Mouse (Mus musculus) 3T3-L1 (cell line): ENCODE measurements around the gene Sh3d19.

Experiments used
- DNase-seq: peaks from one replicate; pipeline ENCODE4 v3.0.0-alpha.2; 2015; ENCODE audit warnings: low read depth, low spot score

The Sh3d19 gene

DNA sequence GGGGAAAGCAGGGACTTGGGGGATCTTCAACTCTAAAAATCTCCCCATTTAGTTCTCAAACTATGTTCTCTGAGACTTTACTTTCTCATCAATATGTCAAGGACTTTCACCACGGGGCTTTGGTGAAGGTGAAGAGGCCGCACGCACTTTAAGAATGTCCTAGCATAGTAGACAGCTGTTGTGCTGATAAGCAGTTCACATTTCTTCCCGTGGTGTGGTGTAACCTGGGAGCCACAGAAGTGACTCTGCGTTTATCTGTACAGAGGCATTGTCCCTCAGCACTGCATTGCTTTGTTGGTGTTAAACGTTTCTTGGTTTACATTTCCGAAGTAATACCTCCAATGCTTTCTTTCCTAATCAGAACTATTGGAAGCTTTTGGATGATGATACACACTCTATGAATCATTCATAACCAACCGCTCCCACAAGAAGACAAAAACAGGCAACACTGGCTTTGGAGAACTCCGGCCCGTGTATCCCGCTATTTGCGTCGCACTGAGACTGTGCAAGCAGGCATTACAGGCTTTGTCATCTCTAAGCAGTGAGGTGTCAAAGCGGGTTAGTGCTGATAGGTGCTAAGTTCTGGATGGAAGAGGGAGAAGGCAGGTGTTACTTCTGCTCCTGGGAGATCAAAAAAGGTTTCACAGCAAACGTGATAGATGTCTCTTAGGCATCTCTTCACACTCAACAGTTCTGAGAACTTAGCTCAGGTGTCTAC lies 57.9 kb downstream of the Sh3d19 start:
- no peak for DNase-seq

DNA sequence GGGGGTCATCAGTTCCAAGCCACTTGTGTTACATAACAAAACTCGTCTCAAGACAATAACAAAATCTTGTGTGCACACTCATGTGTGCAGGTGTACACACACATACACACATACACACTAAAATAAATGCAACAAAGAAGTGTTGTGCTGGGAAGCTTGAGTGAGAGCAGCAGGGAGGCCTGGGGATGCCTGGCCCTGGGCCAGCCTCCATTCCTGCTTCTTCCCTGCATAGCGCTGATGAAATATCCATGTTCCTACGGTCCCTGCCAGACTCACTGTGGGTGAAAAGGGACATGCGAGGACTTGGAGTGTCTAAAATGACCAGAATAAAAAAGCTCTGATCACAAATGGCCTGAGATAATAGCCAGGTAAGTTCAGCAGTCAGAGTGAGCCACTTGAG lies 59.7 kb downstream of the Sh3d19 start:
- DNase-seq = no peak

DNA sequence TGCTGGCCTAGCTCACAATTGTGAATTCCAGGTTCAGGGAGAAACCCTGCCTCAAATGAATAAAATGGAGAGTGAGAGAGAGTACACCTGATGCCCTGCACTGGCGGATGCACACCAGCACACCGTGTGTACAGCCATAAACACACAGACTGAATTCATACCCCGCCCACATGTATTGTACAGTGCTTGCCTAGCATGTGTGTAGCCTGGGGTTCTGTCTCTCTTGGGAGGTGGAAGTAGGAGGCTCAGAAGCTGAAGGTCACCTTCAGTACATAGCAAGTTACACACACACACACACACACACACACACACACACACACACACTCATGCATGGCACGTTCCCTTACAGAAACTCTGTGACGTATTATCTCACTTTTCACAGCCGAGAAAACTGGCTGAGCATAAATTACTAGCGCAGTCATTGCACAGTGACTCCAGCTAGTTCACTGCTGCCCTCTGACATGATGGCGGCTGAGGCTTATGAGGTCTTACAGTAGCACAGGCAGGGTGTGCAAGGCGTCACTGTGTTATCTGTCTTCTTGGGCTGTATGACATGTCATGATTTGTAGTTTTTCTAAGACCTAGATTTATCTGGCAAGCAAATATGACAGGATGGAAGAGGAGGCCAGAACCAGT lies 62.7 kb downstream of the Sh3d19 start:
- no peak for DNase-seq

DNA sequence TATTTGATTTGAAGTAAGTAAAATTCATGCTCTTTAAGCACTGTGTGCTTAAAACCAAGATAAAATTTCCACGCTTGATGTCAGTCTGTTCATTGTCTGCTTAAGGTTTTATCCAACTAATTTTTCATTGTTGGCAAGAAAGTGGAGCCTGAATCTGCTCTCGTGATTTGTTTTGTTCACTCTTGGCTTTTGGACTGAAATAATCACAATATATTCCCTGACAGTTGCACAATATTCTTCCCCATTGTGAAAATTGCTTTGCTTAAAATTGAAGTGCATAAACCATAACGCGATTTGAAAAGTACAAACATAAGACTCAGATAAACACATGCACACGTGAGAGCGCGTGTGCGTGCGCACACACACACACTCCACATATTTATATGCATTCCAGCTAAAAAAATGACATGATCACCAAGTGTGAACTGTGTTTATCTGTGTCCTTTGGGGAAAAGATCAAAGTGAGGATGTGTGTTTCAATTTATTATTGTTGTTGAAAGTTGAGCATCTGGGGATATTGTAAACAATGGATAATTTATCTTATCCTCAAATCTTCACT lies 67.1 kb downstream of the Sh3d19 start:
- DNase-seq = no peak

DNA sequence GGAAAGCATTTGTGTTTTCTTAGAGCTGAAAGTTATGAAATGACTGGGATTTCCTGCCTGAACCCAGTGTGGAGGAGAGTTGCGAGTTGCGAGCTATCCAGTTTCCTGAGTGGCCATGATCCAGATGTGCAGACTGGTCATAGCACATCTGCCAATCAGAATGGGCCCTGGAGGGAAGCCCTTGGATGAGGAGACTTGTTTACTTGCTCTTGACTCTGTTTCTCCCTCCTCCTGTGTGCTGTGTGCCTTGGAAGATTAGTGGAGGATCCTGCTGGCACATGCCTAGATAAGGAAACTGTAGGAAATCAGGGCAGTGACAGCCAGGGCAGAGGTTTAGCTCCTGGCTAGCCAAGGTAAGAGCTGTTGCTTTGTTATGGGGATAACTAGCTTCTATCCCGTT lies 67.7 kb downstream of the Sh3d19 start:
- DNase-seq = peak; percentile 72

DNA sequence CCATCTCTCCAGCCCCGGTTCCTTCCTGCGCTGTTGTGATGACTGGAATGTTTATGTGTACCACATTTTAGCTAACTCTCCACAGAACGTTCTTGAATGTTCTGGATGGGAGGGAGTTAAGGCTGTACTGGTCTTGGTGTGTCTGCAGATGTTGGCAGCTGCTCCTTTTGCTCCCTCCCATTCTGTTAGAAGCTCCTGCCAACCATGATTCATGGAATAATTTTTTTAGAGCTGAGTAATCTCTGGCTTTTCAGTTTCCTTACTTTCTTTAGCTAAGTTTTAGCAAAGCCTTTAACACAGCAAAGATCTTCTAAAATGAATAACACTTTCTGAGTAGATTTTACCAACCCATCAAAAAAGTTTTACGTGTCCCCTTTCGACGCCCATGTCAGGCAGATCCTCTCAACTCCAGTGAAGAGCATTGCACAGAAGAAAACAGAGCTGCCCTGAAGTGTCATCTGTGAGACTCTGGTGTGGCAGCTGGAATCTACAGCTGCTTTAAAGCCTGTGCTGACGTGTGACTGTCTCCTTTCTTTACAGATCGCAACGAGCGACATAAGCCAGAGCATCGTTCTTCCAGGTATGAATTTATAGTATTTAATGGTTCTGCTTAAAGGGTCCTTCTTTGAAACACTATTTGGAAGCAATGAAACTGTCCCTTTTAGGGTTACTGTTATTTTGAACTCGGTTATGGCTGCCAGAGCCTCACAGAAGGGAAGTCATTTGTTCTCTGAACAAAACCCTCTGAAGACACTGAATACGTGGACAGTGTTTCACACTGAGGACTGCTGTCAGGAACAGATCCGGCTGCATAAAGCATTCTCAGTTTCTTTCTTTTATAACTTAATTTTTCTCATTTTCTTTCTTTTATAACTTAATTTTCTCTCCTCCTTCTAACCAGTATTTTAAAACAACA lies 69.6 kb downstream of the Sh3d19 start:
- DNase-seq = peak; percentile 97

DNA sequence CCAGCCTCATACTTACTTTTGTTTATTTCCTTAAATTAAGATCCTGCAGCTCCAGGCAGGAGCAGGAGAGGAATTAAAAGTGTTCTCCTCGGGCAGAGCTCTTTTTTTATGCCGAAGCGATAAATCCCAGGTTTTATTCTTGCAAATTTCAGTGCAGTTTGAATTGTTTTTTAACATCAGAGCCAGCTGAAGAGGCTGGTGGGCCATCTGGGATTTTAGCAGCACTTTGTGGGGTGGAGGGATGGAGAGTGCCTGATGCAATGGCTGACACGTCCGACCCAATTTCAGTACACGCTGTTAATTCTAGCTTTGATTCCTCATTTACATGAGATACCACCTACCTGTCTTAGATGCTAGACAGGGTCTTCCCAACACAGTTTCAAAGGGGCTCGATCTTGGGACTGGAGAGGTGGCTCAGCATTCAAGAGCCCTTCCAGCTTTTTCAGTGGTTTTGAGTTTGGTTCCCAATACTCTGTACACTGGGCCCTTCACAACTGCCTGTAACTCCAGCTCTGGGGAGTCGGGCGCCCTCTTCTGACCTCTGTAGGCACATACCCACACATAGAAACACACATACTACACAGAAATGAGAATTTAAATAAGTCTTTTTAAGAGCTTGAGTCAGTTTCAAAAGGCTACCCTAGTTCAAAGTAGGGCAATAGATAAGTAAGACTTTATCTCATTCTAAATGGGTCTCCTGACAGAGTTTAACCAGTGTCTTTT lies 76.9 kb downstream of the Sh3d19 start:
- no peak for DNase-seq

DNA sequence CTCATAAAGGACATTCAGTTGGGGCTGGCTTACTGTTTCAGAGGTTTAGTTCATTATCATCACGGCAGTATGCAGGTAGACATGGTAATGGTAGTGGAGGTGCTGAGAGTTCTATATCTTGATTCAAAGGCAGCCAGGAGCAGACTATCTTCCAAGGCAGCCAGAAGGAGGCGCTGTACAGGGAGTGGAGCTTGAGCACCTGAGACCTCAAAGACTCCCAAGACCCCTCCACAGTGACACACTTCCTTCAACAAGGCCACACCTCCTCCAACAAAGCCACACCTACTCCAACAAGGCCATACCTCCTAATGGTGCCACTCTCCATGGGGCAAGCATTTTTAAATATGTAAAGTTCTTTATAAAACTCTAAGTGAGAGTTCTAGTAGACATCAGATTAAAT lies 78.1 kb downstream of the Sh3d19 start:
- no peak for DNase-seq

DNA sequence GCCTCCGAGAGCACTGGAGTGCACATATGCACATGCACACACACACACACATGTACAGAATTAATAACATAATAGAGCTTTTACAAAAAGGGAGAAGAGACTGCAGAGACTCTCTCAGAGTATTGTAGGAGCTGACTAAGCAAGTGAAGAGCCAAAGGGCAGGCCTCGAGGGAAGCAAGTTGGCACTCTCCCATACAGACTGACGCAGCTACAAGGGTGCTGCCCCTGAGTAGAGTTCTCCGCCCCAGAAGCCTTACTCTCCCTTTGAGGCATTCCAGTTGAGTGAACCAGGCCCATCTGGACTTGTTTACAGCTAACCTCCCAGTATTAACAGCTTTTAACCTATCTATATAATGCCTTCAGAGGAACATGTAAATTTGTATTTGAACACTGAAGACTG lies 85.8 kb downstream of the Sh3d19 start:
- DNase-seq = peak; percentile 96

DNA sequence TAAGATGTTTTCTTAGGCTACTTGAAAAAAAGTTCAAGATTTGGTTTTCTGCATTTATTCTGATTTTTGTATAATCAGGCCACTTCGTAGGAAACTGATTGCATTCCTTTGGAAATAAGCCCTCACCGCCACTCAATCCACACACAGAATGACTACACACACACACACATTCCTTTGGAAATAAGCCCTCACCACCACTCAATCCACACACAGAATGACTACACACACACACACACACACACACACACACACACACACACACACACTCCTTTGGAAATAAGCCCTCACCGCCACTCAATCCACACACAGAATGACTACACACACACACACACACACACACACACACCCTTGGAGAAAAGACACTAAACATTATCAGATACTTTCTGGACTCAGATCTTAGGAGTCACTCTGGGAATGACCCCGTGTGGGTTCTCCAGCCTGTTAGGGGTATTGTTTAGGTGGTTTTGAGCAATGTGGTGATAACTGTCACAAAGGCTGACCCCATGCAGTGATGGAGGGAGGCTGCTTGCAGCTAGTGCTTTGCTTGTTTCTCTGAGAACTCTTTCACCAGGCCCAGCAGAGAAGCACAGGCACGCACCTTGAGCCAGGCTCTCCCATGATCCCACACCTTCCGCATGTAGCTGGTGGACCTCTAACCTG lies 86.7 kb downstream of the Sh3d19 start:
- peak; percentile 31 for DNase-seq

DNA sequence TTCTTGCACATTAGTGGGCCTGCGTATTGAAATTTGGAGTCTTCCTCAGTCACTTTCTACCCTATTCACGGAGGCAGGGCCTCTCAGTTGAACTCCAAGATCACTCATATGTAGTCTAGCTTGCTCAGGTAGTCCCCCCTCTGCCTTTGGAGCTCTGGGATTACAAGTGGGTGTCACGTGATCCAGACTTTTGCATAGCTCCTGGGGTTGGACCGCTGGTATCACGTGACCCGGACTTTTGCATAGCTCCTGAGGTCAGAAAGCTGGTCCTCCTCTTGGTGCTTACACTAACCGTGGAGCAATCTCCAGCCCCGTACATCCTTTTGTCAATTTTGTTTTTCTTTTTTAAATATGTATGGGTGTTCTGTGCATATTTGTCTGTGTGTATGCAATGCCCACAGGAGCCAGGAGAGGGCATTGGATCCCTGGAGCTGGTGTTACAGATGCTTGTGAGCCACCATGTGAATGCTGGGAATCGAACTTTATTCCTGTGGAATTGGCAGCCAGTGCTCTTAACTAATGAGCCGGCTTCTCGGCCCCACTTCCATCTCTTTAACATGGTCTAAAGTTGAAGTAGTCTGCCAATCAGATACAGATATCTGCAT lies 98.8 kb downstream of the Sh3d19 start:
- DNase-seq = peak; percentile 38

DNA sequence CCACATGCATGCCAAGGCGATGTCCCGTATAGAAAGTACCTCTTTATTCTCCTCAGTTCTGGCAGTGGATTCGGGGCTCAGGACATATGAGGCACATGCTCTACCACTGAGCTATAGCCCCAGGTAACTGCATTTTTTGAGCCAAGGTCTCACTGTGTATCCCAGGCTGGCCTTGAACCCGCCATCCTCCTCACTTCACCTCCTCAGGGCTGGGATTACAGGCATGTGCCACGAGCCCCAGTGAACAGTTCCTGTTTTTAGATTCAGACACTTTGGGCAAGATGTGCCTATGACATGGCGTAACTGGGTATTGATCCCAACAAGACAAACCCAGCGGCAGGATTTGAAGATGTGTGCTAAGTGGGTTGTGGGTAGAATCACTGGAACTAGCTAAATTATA lies 99.9 kb downstream of the Sh3d19 start:
- no peak for DNase-seq

DNA sequence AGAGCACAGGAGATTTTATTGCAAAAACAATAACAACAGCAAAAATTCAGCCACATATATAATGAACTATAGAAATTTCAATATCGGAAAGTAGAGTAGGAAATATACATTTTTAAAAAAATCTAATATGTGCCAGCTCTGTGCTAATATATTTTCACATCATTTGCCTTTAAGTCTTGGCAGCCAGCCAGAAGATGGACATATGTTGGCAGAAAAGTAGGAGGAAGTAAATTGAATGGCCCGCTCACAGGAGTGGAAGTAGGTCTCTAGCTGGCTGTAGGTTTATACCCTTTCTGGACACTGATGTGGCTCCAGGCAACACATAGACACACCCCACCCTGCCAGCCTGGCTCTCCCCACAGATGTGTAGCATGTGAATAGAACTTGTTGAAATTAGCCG lies 101.2 kb downstream of the Sh3d19 start:
- no peak for DNase-seq

DNA sequence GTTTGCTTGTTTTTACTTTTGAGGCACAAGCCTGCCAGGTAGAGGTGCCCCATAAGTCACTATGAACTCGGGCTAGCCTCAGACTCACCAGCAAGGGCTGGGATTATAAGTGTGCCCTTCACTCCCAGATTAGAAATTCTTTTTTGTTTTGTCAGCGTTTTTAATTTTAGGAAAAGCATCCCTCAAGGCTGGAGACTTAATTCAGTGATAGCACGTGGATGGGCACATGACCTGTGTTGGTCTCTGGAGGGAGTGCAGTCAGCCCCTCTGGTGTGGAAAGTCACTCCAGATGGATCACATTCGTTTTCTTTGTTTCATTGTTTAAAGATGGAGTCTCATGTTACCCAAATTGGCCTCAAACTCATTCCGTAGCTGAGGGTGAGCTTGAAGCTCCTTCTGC lies 102.0 kb downstream of the Sh3d19 start:
- DNase-seq = no peak

DNA sequence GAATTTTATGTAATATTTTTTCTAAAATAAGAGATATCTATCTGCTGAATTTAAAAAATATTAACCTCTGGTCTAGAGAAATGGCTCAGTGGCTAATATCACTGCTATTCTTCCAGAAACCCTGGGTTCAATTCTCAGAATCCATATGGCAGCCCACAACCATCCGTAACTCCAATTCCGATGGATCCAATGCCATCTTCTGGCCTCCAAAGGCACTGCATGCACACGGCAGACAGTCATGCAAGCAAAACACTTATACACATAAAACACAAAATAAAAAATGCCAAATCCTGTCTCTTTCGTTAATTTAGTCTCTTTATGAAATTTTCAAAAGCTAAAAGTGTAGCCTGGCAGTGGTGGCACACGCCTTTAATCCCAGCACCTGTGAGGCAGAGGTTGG lies 104.7 kb downstream of the Sh3d19 start:
- DNase-seq = peak; percentile 34

DNA sequence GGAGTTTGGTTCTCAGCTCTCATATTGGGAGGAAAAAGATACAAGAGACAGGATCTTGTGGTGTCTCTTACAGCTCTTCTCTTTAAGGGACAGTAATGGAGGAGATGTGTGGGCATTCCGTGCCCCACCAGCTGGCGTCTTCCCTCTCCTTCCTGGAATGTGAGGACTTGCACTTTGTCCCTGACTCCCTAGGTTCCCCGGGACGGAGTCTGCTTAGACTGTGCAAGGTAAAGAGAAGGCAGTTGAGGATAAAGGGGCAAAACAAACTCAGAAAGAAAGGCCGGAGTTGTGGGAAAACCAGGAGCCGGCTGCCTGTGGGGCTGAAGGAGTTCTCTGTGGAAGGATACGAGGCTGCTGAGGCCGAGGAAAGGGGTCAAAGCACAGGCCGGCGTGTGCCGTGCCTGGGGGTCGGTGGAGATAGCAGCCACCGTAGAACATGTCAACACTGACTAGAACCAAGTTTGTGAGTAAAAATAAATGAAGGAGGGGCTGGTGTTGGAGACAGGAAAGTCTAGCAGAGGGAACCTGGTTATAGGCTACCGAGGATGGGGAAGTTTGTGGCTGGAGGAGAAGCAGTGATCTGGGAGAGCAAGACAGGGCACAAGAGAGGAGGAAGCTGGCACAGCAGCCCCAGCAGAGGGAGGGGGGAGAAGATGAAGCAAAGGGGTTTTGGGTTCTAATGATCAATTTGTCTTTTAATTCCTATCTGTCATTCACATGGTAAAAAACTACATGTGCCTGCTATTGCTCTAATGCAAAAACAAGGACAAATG lies 105.8 kb downstream of the Sh3d19 start:
- DNase-seq = no peak

DNA sequence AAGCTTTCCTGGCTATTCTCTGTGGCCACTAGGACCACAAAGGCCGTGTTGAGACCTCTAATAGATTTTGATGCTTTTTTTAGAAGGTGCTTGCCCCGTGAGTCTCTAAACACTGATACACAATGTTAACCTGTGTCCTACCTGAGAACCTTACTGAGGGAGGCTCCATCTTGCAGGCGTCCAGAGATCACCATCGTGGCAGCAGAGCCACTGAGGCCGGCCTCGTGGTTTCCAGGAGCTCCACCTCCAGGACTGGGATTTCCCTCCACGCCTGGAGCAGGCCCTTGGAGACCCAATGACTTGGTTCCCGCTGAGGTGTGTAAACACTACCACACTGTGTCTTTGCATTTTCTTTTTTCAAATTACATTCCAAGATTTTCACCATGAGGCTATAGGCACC lies 112.1 kb downstream of the Sh3d19 start:
- DNase-seq = no peak

DNA sequence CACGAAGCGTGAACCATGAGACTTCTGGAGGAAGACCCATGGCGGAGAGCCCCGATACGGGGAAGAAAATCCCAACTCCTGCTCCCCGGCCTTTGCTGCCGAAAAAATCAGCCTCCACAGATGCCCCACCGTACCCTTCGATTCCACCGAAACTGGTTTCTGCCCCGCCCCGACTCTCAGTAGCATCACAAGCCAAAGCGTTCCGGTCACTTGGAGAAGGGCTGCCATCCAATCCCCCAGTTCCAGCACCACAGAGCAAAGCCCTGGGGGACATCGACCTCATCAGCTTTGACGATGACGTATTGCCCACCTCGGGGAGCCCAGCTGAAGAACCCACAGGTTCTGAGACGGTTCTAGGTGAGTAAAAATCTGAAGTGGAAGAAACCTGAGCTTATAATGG lies 114.1 kb downstream of the Sh3d19 start:
- no peak for DNase-seq

DNA sequence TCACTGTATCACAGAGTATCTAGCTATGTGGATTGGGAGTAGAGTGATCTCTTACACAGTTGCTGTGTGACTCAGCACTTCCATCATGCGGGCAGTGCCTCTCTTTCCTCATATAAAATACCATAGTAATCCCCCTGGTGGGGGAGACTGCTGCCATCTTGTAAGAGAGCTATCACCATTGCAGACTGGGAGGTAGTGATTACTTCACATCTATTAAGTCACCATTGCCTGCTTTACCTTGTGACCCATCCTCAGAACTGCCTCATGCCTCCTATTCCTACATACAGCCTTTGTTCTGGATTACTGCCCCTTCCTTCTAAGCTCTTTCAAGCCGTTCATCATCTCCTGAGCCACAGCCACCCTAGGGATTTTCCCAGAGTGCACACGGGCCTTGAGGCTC lies 117.0 kb downstream of the Sh3d19 start:
- DNase-seq = peak; percentile 6
